Mouse (Mus musculus) neural tube, embryonic 10.5 days (tissue): ENCODE data around the gene Tax1bp1.
"Not testable (repeated sequence)": the region's sequence is repeated elsewhere in the genome, so short reads cannot be mapped to it uniquely, and the experiment has no call there.

Experiments
- DNase-seq: peaks from one replicate; pipeline ENCODE4 v3.0.0-alpha.2; 2017; ENCODE audit warnings: low spot score; ENCODE audit errors: extremely low spot score

Gene Tax1bp1

DNA sequence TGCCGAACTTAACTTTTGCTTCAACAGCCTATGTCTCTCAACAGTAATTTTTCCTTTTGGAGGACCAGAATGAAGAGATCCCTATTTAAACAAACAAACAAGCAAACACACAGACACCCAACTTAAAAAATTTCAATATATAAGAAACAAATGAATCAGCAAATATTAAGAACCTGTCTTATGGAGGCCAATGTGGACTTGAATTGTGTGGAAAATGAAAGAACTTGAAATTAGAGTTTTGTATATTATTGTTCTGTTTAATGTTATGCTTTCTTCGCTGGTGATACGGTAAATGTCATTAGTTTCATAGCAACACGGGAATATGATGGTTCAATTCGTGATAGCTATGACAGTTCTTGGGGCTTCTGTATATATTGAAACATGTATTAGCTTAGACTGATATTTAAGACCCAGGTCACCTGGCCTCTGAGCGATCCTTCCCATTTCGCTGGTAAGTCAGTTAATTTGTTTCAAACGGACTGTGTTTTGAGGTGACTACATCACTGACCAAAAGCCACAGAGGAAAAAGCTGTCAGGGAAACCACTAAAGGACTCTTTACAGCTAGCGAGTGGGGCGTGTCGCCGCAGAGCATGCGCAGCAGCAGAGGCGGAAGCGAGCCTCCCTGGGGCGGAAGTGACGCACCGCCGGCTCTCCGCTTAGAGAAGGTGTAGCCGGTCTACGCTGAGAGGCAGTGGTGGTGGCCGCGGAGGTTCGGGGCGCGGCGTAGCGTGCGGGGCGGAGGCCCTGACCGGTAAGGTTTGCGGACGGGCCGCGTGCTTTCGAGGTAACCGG is at the start of gene Tax1bp1:
TSS of gene Tax1bp1 (plus strand) at position 626 of the 793 bp plus-strand sequence.
- peak; percentile 96 for DNase-seq

DNA sequence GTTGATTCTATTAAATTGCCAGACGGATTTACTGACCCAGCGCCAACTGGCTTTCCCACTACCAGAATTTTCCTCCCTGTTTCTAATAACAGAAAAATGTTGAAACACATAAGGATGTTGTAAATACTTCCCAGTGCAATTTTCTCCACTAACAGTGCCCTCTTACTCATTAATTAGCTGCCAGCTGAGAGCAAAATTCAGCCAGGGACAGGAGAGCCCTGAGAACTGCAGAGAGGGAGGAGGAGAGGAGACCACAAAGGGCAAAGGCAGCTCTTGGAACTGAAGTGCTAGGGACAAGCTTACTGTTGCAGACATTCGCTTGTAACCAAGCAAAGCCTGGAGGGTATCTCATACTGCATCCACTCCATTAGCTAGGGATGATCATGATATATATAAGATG is 45.9 kb upstream of the Tax1bp1 start:
- no peak for DNase-seq

GRCm38 (mm10) chr6:52669878-52670277 is 43.7 kb upstream of the Tax1bp1 start:
- DNase-seq, result not testable (repeated sequence)

GRCm38 (mm10) chr6:52671791-52672190 is 41.7 kb upstream of the Tax1bp1 start:
- DNase-seq, result no peak

DNA sequence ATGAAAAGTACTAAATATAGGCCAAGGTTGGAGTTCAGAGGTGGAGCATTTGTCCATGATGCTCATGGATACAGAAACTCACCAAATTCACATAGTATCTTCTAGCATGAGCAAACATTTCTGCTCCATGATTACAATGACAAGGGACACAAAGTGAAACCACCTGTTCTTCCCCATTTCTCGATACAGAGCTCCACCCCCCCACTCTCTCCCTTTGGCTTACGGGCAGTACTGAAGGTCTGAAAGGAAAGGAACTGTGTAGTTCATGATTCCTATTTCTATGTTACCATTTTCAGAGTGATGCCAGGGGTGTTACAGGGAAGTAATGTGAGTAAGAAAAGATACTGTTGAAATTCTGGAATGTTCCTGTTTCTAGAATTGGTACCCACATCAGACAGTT is 41.0 kb upstream of the Tax1bp1 start:
- DNase-seq, result no peak

- no peak for DNase-seq
Measured at GRCm38 (mm10) chr6:52673706-52674105, 39.8 kb upstream of the Tax1bp1 start.

DNA sequence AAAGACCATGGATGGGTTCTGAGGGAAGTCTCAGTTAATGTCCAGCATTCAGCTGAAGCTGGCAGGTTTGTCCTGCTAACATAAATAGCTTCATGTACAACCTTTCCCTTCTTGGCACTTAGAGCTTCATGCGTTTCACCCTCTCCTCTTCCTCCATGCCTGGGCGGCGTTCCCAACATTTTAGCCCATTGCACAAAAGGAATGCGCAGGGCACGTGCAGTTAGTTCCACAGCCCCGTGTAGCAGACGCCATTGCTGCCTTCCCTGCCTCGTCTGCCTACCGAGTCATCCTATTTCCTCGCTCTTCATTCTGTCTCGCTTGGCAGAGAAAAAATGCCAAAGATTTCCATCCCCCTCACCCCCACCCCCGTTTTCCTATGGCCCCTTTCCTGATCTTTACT is 39.0 kb upstream of the Tax1bp1 start:
- DNase-seq, result no peak

GRCm38 (mm10) chr6:52675222-52675921 is 38.2 kb upstream of the Tax1bp1 start:
- no peak for DNase-seq

DNA sequence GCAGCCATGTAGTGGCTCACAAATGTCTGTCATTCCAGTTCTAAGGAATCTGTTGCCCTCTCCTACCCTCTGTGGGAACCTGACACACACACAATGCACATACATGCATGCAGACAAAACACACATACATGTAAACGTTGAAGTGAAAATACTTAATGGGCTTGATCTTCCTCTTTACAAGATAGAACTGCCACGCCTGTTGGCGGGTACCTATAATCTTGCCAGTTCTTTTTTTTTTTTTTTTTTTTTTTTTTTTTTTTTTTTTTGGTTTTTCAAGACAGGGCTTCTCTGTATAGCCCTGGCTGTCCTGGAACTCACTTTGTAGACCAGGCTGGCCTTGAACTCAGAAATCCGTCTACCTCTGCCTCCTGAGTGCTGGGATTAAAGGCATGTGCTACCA is 36.0 kb upstream of the Tax1bp1 start:
- DNase-seq, result not testable (repeated sequence)

- no peak for DNase-seq
Measured at GRCm38 (mm10) chr6:52679565-52679964, 34.0 kb upstream of the Tax1bp1 start.

GRCm38 (mm10) chr6:52680458-52681032 is 33.0 kb upstream of the Tax1bp1 start:
- no peak for DNase-seq

- no peak for DNase-seq
Measured at GRCm38 (mm10) chr6:52681847-52682485, 31.6 kb upstream of the Tax1bp1 start.

- no peak for DNase-seq
Measured at GRCm38 (mm10) chr6:52682607-52683006, 30.9 kb upstream of the Tax1bp1 start.

DNA sequence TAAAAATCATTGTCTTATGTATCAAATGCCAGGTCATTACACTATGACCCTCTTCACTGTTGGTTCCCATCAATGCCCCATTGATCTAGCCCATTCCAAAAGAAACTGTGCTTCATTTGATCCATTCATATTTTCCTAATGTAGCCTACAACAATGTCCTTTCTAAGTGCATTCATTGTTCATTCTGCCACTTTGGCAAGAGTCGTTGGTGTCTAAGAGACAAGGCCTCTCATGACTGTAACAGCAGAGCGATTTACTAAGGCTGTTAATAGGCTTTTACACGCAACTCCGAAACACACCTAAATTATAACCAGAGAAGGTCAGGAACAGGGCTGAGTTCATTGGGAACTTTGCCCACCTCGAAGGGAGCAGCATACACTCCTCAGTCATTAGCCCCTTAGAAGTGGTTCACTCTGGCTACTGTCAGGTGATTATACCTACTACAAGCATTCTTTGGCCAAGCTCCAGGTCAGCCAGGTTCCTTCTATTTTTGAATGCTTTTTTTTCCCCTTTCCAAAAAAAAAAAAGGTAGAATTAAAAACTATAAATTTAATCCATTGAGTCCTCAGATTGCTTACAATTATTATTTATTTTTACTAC is 26.5 kb upstream of the Tax1bp1 start:
- no peak for DNase-seq

DNA sequence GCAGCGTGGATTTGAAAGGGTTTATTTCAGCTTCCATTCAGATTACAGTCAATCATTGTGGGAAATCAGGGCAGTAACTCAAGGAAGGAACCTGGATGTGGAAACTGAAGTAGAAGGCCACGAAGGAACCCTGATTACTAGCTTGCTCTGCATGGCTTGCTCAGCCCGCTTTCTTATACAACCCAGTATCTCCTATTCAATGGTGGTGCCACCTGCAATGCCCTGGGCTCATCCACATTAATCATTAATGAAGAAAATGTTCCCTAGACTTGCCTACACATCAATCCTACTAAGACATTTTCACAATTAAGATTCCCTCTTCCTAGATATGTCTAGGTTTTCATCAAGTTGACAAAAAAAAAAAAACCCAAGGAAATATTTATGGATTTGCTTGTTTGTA is 23.2 kb upstream of the Tax1bp1 start:
- DNase-seq, result no peak

GRCm38 (mm10) chr6:52691800-52692199 is 21.7 kb upstream of the Tax1bp1 start:
- DNase-seq, result no peak

DNA sequence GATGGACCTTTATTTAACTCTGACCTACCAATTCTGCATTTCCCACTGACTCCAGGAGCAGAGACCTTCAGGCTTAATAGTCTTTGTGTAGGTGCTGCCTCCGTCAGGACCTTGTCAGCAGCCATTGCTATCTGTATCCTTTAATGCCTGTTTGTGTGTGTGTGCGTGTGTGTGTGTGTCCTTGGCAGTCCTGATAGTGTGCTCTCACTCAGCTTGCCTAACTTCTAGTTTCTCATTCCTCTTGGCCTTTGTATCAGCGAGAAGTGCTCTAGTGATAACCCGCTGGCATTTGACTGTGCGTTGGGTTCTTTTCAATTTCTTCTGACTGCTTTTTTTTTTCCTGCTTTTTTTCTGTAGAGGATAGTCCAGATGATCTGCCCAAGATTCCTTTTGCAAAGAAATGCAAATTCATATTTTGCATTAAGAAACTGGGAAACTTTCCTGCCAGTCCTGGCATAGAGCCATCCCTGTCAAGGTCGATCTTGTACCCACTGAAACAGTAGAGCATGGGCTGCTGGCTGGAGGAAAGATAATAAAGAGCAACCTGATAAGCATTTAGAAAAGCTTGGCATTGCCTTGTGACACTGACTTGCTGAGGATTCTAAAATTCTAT is 21.0 kb upstream of the Tax1bp1 start:
- no peak for DNase-seq

GRCm38 (mm10) chr6:52697964-52698535 is 15.5 kb upstream of the Tax1bp1 start:
- DNase-seq, result no peak

DNA sequence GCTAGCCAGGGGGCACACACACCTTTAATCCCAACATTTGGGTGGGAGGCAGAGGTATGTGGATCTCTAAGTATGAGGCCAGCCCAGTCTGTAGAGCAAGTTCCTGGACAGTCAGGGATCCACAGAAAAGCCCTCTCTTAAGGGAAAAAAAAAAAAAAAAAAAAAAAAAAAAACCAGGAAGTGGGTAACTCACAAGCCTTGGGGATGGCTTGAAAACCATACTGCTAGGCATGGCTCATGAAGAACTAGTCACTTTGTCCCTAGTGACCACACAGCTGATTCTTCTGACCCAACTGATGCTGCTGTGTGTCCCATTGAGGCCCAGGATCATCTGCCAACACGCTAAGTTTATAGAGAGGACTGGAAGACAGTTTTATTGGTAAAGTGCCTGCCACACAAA is 14.5 kb upstream of the Tax1bp1 start:
- no peak for DNase-seq

DNA sequence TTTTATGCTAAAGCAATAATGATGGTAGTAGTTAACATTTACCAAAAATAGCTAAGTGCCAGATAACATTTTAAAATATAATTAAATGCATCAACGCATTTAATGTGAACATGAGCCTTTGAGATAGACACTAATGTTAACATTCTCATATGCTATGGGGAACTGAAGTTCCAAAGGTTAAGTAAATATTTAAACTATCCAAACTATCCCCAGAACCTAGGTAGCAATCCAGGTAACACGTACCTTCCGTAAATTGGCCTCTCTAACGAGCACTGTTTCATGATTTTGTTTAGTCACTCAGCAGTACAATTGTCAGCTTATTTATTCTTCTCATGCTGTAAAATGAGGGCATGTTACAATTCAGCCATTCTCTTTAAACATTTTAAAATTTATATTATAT is 13.6 kb upstream of the Tax1bp1 start:
- DNase-seq, result no peak

GRCm38 (mm10) chr6:52703263-52703662 is 10.3 kb upstream of the Tax1bp1 start:
- no peak for DNase-seq
